Mouse (Mus musculus): ENCODE results near the gene Med29. TPM values are rescaled to one million over a fixed set of nuclear protein-coding genes. Genes with fewer than 3 reads are reported as not detected.

Gene Med29
- polyA plus RNA-seq, 1 experiment from 2014 or later: 44.5 TPM

DNA sequence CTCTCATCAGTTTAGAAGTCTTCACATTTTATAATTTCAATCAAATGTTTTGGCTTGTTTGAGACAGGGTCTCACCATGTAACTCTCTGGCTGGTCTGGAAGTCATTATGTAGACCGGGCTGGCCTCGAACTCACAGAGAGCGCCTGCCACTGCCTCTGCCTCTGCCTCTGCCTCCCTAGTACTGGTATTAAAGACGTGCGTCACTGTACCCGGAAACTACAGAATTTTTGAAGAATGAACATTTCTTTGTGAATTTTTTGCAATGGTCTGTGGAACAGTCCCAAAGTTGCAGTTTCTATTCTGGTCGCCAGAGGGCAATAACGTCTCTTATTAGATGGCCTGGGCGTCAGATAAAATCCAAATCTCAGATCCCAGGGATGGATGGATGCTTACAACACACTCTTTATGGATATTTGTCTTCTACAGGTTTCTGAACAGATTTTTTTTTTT, 19.4 kb downstream of the Med29 start:
- WGBS: 1% methylated on average over 9 of the region's 9 CpGs
- Histone ChIP-seq H3K9ac (peak overlapping the region; percentile 16; the same call in 1 of the 2 replicates), H3K27me3 (ENCODE audit: control insufficient read depth, insufficient read depth, low read length) (no peaks in the 10 kb centered on the region), H3K9me3 (ENCODE audit: control insufficient read depth, low read length) (no peaks in the 10 kb centered on the region), H3K27ac (peak overlapping the region; percentile 80), H3K4me2 (replicated peaks) (peak overlapping the region; percentile 98), H3K4me3 (replicated peaks; ENCODE audit: low read length) (peak overlapping the region; percentile 82), H3K4me1 (replicated peaks; ENCODE audit: control insufficient read depth, insufficient read depth, low read length) (peaks cover 26% of the 10 kb centered on the region), H3K36me3 (replicated peaks; ENCODE audit: control insufficient read depth, insufficient read depth) (peaks cover 2% of the 10 kb centered on the region; the same call in 1 of the 2 replicates)
- DNase-seq (ENCODE audit: low spot score): peak; percentile 93
- 0 out of 2 replicates have a peak, but pooled peaks have one; percentile 1 for ATAC-seq (ENCODE audit: low FRiP score)

DNA sequence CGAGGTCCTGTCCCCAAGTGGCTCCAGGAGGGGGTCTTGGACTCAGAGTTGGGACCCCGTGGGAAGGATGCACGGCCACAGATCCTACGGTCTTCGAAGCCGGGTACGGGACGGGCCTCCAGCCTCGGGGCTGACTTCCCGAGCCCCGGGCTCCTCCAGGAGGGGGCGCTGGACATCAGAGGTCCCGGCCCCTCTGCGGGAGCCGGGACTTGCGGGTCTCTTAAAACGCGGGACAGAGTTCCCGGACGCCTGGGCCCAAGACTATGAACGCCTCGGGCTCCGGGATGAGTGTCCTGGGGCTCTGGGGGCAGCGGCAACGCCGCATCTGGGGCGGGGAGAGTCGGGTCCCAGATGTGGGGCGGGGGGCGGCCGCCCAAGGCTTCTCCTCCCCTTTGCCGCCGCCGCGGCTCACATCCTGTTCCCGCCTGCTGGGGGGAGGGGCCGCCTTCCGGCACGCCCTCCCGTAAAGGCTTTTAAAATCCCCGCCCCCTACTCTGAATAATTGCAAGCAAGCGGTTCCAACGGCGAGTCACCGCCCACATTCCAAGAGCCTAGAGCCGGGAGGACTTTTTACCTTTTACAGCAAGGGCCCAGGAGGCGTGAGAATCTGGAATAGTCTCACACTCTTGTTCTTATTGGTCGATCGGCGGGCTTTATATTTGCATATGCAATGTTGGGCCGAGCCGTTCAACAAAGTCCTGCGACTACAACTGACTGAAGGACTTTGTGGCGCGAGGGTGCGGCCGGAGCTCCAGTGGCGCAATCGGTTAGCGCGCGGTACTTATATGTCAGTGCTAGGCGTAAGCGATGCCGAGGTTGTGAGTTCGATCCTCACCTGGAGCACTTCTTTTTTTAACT, 20.0 kb downstream of the Med29 start, which contains the start of gene Plekhg2:
Gene Plekhg2, minus strand, starts transcription at position 349 of the 858 bp plus-strand sequence.
- H3K36me3 ChIP-seq (replicated peaks; ENCODE audit: control insufficient read depth, insufficient read depth): peaks cover 9% of the 10 kb centered on the region
- H3K9me3 ChIP-seq (ENCODE audit: control insufficient read depth, low read length): no peaks in the 10 kb centered on the region
- H3K9ac ChIP-seq: peak within 1 kb of the TSS; percentile 84
- no peaks in the 10 kb centered on the region for H3K27me3 ChIP-seq (ENCODE audit: control insufficient read depth, insufficient read depth, low read length)
- H3K4me1 ChIP-seq (replicated peaks; ENCODE audit: control insufficient read depth, insufficient read depth, low read length): peaks cover 22% of the 10 kb centered on the region
- H3K4me3 ChIP-seq (replicated peaks; ENCODE audit: low read length): peak within 1 kb of the TSS; percentile 82
- H3K4me2 ChIP-seq (replicated peaks): peak within 1 kb of the TSS; percentile 98
- peak; percentile 90 for ATAC-seq (ENCODE audit: low FRiP score)
- DNase-seq (ENCODE audit: low spot score): peak; percentile 99
- peak within 1 kb of the TSS; percentile 80 for H3K27ac ChIP-seq
- under 1% methylated on average over 59 of the region's 66 CpGs for WGBS

- Histone ChIP-seq H3K9me3 (ENCODE audit: control insufficient read depth, low read length) (no peaks in the 10 kb centered on the region), H3K4me1 (replicated peaks; ENCODE audit: control insufficient read depth, insufficient read depth, low read length) (peaks cover 21% of the 10 kb centered on the region), H3K27me3 (ENCODE audit: control insufficient read depth, insufficient read depth, low read length) (no peaks in the 10 kb centered on the region), H3K36me3 (replicated peaks; ENCODE audit: control insufficient read depth, insufficient read depth) (peaks cover 18% of the 10 kb centered on the region), H3K9ac (peak overlapping the region; percentile 84), H3K4me3 (replicated peaks; ENCODE audit: low read length) (peak overlapping the region; percentile 82), H3K27ac (peak overlapping the region; percentile 80), H3K4me2 (replicated peaks) (peak overlapping the region; percentile 98)
- under 1% methylated on average over 40 of the region's 43 CpGs for WGBS
- ATAC-seq (ENCODE audit: low FRiP score) (no peak), DNase-seq (ENCODE audit: low spot score) (no peak)
Observed at GRCm38 (mm10) chr7:28371514-28371989, 21.0 kb downstream of the Med29 start.

- DNase-seq (ENCODE audit: low spot score): no peak
- H3K4me3 ChIP-seq (replicated peaks; ENCODE audit: low read length): peak overlapping the region; percentile 82
- peaks cover 21% of the 10 kb centered on the region for H3K36me3 ChIP-seq (replicated peaks; ENCODE audit: control insufficient read depth, insufficient read depth)
- WGBS: 8% methylated on average over 11 of the region's 11 CpGs
- peak overlapping the region; percentile 84 for H3K9ac ChIP-seq
- peak overlapping the region; percentile 80 for H3K27ac ChIP-seq
- peaks cover 16% of the 10 kb centered on the region for H3K4me1 ChIP-seq (replicated peaks; ENCODE audit: control insufficient read depth, insufficient read depth, low read length)
- peak overlapping the region; percentile 98 for H3K4me2 ChIP-seq (replicated peaks)
- ATAC-seq (ENCODE audit: low FRiP score): no peak
- H3K27me3 ChIP-seq (ENCODE audit: control insufficient read depth, insufficient read depth, low read length): no peaks in the 10 kb centered on the region
- no peaks in the 10 kb centered on the region for H3K9me3 ChIP-seq (ENCODE audit: control insufficient read depth, low read length)
Observed at GRCm38 (mm10) chr7:28370977-28371513, 21.5 kb downstream of the Med29 start.

DNA sequence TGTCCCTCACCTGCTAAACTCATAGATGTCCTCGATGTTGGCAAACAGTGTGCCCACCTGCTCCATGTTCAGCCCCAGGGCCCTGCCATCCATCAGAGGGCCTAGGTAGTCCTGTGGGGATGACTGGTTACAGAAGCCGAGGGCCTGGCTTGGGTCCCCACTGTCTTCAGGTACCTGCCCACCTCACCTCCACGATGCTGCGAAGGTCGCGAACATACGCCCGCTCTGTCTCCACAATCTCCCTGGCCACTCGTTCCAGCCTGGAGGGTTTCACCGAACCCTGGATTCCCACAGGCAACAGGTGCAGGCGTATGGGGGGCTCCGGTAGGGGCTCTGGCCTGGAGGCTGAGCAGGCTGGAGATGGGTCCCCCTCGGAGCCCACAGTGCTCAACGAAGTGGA, 22.5 kb downstream of the Med29 start:
- H3K36me3 ChIP-seq (replicated peaks; ENCODE audit: control insufficient read depth, insufficient read depth): peaks cover 31% of the 10 kb centered on the region
- no peaks in the 10 kb centered on the region for H3K27me3 ChIP-seq (ENCODE audit: control insufficient read depth, insufficient read depth, low read length)
- ATAC-seq (ENCODE audit: low FRiP score) (no peak), DNase-seq (ENCODE audit: low spot score) (no peak)
- H3K4me3 ChIP-seq (replicated peaks; ENCODE audit: low read length): peak overlapping the region; percentile 82
- peak overlapping the region; percentile 98 for H3K4me2 ChIP-seq (replicated peaks)
- H3K27ac ChIP-seq: no peak overlapping the region
- 91% methylated on average over 14 of the region's 14 CpGs for WGBS
- H3K9me3 ChIP-seq (ENCODE audit: control insufficient read depth, low read length): no peaks in the 10 kb centered on the region
- H3K9ac ChIP-seq: peak overlapping the region; percentile 84; the same call in 1 of the 2 replicates
- peaks cover 15% of the 10 kb centered on the region for H3K4me1 ChIP-seq (replicated peaks; ENCODE audit: control insufficient read depth, insufficient read depth, low read length)

DNA sequence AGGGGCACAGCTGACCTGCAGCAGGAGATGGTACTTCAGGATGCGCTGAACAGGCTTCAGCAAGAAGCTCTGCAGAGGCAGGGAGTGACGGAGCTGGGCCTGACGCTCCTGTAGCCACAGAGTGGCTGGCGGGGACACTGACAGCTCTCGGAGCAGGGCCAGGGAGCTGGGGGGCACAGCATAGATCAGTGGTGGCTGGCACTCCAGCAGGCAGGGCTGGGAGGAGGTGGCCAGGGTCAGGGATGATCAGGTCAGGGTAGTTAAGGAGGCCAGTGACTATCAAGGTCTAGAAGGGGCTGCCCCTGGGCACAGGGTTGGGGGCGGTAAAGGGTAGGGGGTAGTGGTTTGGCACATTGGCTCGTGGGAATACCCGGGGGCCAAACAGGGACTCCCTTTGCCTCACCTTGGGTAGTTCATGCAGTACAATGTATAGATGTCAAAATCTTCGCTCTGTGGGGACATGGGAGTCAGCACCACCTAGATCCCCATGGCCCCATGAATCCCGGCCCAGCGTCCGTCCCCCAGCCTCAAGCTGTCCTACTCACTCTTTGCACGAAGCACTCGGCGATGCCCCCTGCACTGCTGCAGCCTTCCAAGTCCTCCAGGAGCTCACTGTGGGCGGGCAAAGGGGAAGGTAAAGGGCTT, 24.1 kb downstream of the Med29 start:
- no peak overlapping the region for H3K4me3 ChIP-seq (replicated peaks; ENCODE audit: low read length)
- peaks cover 46% of the 10 kb centered on the region for H3K36me3 ChIP-seq (replicated peaks; ENCODE audit: control insufficient read depth, insufficient read depth)
- 89% methylated on average over 16 of the region's 16 CpGs for WGBS
- no peak overlapping the region for H3K27ac ChIP-seq
- H3K9ac ChIP-seq: 0 out of 2 replicates have a peak overlapping the region, but pooled peaks have one; percentile 4
- H3K4me1 ChIP-seq (replicated peaks; ENCODE audit: control insufficient read depth, insufficient read depth, low read length): peaks cover 15% of the 10 kb centered on the region
- DNase-seq (ENCODE audit: low spot score) (no peak), ATAC-seq (ENCODE audit: low FRiP score) (no peak)
- H3K9me3 ChIP-seq (ENCODE audit: control insufficient read depth, low read length): no peaks in the 10 kb centered on the region
- no peaks in the 10 kb centered on the region for H3K27me3 ChIP-seq (ENCODE audit: control insufficient read depth, insufficient read depth, low read length)
- no peak overlapping the region for H3K4me2 ChIP-seq (replicated peaks)

GRCm38 (mm10) chr7:28367663-28368275, 24.7 kb downstream of the Med29 start:
- Histone ChIP-seq H3K27ac (no peak overlapping the region), H3K4me1 (replicated peaks; ENCODE audit: control insufficient read depth, insufficient read depth, low read length) (peaks cover 15% of the 10 kb centered on the region), H3K9me3 (ENCODE audit: control insufficient read depth, low read length) (no peaks in the 10 kb centered on the region), H3K36me3 (replicated peaks; ENCODE audit: control insufficient read depth, insufficient read depth) (peaks cover 48% of the 10 kb centered on the region), H3K4me2 (replicated peaks) (no peak overlapping the region), H3K9ac (no peak overlapping the region), H3K4me3 (replicated peaks; ENCODE audit: low read length) (no peak overlapping the region), H3K27me3 (ENCODE audit: control insufficient read depth, insufficient read depth, low read length) (no peaks in the 10 kb centered on the region)
- no peak for ATAC-seq (ENCODE audit: low FRiP score)
- 88% methylated on average over 16 of the region's 16 CpGs for WGBS
- no peak for DNase-seq (ENCODE audit: low spot score)

DNA sequence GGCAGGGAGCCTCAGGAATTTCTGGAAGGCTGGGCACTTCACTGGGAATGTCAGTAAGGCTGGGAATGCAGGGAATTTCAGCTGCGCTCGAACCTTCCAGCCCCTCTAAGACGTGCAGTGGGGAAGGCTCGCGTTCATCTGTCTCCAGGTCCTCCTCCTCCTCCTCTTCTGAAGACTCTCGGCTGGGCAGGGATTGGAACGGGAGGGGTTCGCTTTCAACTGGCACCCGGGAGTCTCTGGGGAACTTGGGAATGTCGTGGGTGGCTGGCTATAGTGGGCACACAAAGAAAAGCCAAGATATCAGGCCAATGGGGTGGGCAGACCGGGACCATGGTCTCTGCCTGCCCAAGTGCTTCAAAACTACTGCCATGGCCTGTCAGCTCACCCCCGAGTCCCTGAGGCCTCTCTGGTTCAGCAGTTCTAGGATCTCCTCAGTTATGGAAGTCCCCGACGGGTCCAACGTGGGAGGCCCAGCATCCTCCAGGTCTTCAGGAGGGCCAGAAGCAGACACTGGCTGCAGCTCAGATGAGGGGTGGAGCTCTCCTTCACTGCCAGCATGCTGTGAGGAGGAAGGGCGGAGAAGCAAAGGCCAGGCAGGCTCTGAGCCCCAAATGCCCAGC, 30.0 kb downstream of the Med29 start:
- ATAC-seq (ENCODE audit: low FRiP score): no peak
- no peaks in the 10 kb centered on the region for H3K9me3 ChIP-seq (ENCODE audit: control insufficient read depth, low read length)
- no peak overlapping the region for H3K9ac ChIP-seq
- 88% methylated on average over 16 of the region's 16 CpGs for WGBS
- no peaks in the 10 kb centered on the region for H3K27me3 ChIP-seq (ENCODE audit: control insufficient read depth, insufficient read depth, low read length)
- DNase-seq (ENCODE audit: low spot score): no peak
- H3K4me1 ChIP-seq (replicated peaks; ENCODE audit: control insufficient read depth, insufficient read depth, low read length): no peaks in the 10 kb centered on the region
- H3K27ac ChIP-seq: no peak overlapping the region
- H3K36me3 ChIP-seq (replicated peaks; ENCODE audit: control insufficient read depth, insufficient read depth): peaks cover 73% of the 10 kb centered on the region
- no peak overlapping the region for H3K4me2 ChIP-seq (replicated peaks)
- H3K4me3 ChIP-seq (replicated peaks; ENCODE audit: low read length): no peak overlapping the region
